Mouse (Mus musculus): Measurements from ENCODE around the gene Mcee.

Mcee gene

GRCm38 (mm10) chr7:64439595-64440518, 47.5 kb downstream of the Mcee start:
- no peak for DNase-seq (ENCODE audit: low spot score in 2 of 2)

- DNase-seq (ENCODE audit: low spot score in 2 of 2): no peak
Observed at GRCm38 (mm10) chr7:64440519-64440918, 48.1 kb downstream of the Mcee start.

- DNase-seq (ENCODE audit: low spot score in 2 of 2): no peak
Observed at GRCm38 (mm10) chr7:64450631-64451030, 58.2 kb downstream of the Mcee start.

- no peak for DNase-seq (ENCODE audit: low spot score in 2 of 2)
Observed at GRCm38 (mm10) chr7:64451441-64451840, 59.0 kb downstream of the Mcee start.

GRCm38 (mm10) chr7:64451861-64452382, 59.5 kb downstream of the Mcee start:
- DNase-seq (ENCODE audit: low spot score in 2 of 2): no peak

GRCm38 (mm10) chr7:64452471-64453222, 60.2 kb downstream of the Mcee start:
- DNase-seq (ENCODE audit: low spot score in 2 of 2): no peak

- no peak for DNase-seq (ENCODE audit: low spot score in 2 of 2)
Observed at GRCm38 (mm10) chr7:64456176-64456575, 63.8 kb downstream of the Mcee start.

- no peak for DNase-seq (ENCODE audit: low spot score in 2 of 2)
Observed at GRCm38 (mm10) chr7:64456676-64457075, 64.3 kb downstream of the Mcee start.

- no peak for DNase-seq (ENCODE audit: low spot score in 2 of 2)
Observed at GRCm38 (mm10) chr7:64457811-64458210, 65.4 kb downstream of the Mcee start.

Measured in urinary bladder, postnatal 4 days (tissue).